Mouse (Mus musculus): ENCODE measurements around the gene Rasgef1a. TPM values are rescaled to one million over a fixed set of nuclear protein-coding genes. Genes with fewer than 3 reads are reported as not detected.

Rasgef1a gene
- polyA plus RNA-seq, 1 experiment from 2014 or later: 0.71 TPM

GRCm38 (mm10) chr6:118001272-118001671 is 10.0 kb upstream of the Rasgef1a start:
- Histone ChIP-seq H3K27me3 (ENCODE audit: control insufficient read depth, insufficient read depth, low read length) (0 out of 2 replicates have a peak, but pooled peaks cover 4% of the 10 kb centered on the region), H3K9ac (ENCODE audit: low read length) (no peak overlapping the region)
- 24% methylated on average over 3 of the region's 3 CpGs for WGBS

DNA sequence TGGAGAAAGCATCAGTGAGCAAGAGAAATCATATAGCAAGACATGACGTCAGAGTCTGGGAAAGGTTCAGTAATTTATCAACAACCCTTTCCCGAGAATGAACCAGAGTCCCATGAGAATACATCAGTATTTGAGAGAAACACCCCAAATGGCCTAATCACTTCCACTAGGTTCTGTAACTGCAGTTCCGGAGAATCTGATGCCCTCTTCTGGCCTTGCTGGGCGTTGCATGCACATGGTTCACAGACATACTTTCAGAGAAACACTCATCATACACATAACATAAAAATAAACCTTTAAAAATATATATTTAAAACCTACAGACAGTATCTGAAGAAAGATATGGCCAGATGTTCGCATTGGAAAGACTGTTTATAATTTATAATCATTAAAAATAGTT is 3.9 kb upstream of the Rasgef1a start:
- Histone ChIP-seq H3K4me3 (ENCODE audit: low read length) (no peak overlapping the region), H3K36me3 (ENCODE audit: control insufficient read depth, insufficient read depth) (no peaks in the 10 kb centered on the region), H3K4me1 (ENCODE audit: control insufficient read depth, insufficient read depth, low read length) (0 out of 2 replicates have a peak, but pooled peaks cover 2% of the 10 kb centered on the region), H3K4me2 (ENCODE audit: low read depth, low read length) (no peak overlapping the region), H3K27me3 (ENCODE audit: control insufficient read depth, insufficient read depth, low read length) (peaks cover 23% of the 10 kb centered on the region), H3K9ac (ENCODE audit: low read length) (no peak overlapping the region), H3K9me3 (replicated peaks; ENCODE audit: control insufficient read depth, low read length) (peaks cover 3% of the 10 kb centered on the region), H3K27ac (ENCODE audit: low read length) (no peak overlapping the region)
- 49% methylated on average over 5 of the region's 5 CpGs for WGBS
- no peak for ATAC-seq (replicated peaks; ENCODE audit: extremely low read depth, insufficient read depth, low FRiP score)

More at GRCm38 (mm10) chr6:118001272-118001671, 10.0 kb upstream of the Rasgef1a start:
- H3K27ac ChIP-seq (ENCODE audit: low read length): no peak overlapping the region
- no peaks in the 10 kb centered on the region for H3K9me3 ChIP-seq (replicated peaks; ENCODE audit: control insufficient read depth, low read length)
- H3K4me3 ChIP-seq (ENCODE audit: low read length): no peak overlapping the region
- ATAC-seq (replicated peaks; ENCODE audit: extremely low read depth, insufficient read depth, low FRiP score): no peak
- H3K4me2 ChIP-seq (ENCODE audit: low read depth, low read length): no peak overlapping the region
- H3K36me3 ChIP-seq (ENCODE audit: control insufficient read depth, insufficient read depth): no peaks in the 10 kb centered on the region
- H3K4me1 ChIP-seq (ENCODE audit: control insufficient read depth, insufficient read depth, low read length): no peaks in the 10 kb centered on the region

DNA sequence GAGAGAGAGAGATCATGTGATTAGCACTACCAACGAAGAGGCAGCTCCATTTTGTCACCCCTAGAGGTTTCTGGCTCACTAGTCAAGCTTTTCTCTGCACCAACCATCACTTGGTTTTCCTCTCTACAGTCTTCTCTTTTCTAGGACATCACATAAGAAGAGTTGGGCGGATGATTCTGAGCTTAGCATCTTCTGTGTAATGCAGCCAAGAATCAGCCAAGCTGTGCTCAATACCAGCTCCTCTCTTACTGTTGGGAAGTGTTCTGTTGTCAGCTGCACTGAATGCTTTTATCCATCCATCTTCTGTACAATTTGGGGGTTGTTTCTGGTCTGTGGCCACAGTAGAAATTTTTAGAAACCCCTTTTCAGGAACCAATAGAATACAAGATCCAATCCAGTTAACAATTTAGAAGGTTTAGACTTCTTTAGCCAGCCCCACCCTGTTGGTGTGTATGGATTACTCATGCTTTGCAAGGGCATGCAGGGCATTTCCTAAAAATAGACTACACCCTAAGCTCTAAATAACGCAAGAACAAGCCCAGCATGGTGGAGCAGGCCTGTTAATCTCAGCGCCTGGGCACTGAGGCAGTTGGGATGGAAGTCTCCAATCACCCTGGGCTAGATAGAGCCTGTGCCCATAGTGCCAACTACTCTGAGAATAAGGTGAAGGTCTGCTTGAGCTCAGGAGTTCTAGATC is 3.2 kb upstream of the Rasgef1a start:
- ATAC-seq (replicated peaks; ENCODE audit: extremely low read depth, insufficient read depth, low FRiP score): no peak
- Histone ChIP-seq H3K9ac (ENCODE audit: low read length) (no peak overlapping the region), H3K4me2 (ENCODE audit: low read depth, low read length) (no peak overlapping the region), H3K36me3 (ENCODE audit: control insufficient read depth, insufficient read depth) (no peaks in the 10 kb centered on the region), H3K9me3 (replicated peaks; ENCODE audit: control insufficient read depth, low read length) (peaks cover 3% of the 10 kb centered on the region), H3K4me3 (ENCODE audit: low read length) (no peak overlapping the region), H3K4me1 (ENCODE audit: control insufficient read depth, insufficient read depth, low read length) (0 out of 2 replicates have a peak, but pooled peaks cover 2% of the 10 kb centered on the region), H3K27me3 (ENCODE audit: control insufficient read depth, insufficient read depth, low read length) (peaks cover 30% of the 10 kb centered on the region), H3K27ac (ENCODE audit: low read length) (no peak overlapping the region)
- whole genome bisulfite sequencing: 58% methylated on average over 4 of the region's 4 CpGs

DNA sequence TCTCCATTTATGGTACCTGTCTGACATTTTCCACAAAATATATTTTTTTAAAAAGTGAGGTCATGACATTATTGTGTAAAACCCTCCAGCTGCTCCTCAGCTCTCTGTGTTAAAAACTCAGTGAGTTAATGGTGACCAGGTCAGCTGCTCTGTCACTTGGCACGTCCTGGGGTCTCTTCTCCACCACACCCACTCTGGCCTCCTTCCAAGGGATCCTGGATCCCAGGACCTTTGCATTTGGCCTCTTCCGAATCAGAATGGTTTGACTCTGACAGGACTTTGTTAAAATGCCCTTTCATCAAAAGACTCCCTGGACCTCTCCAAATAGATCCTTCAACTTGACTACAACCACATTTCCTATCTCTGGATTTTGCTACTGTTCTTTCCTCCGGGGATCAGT is 982 bp upstream of the Rasgef1a start:
- Histone ChIP-seq H3K27ac (ENCODE audit: low read length) (no peak overlapping the region), H3K9ac (ENCODE audit: low read length) (no peak overlapping the region), H3K27me3 (ENCODE audit: control insufficient read depth, insufficient read depth, low read length) (peaks cover 43% of the 10 kb centered on the region), H3K4me2 (ENCODE audit: low read depth, low read length) (no peak overlapping the region), H3K4me3 (ENCODE audit: low read length) (no peak overlapping the region), H3K9me3 (replicated peaks; ENCODE audit: control insufficient read depth, low read length) (peaks cover 3% of the 10 kb centered on the region), H3K4me1 (ENCODE audit: control insufficient read depth, insufficient read depth, low read length) (0 out of 2 replicates have a peak, but pooled peaks cover 2% of the 10 kb centered on the region), H3K36me3 (ENCODE audit: control insufficient read depth, insufficient read depth) (no peaks in the 10 kb centered on the region)
- WGBS: 64% methylated on average over 3 of the region's 3 CpGs
- no peak for ATAC-seq (replicated peaks; ENCODE audit: extremely low read depth, insufficient read depth, low FRiP score)

DNA sequence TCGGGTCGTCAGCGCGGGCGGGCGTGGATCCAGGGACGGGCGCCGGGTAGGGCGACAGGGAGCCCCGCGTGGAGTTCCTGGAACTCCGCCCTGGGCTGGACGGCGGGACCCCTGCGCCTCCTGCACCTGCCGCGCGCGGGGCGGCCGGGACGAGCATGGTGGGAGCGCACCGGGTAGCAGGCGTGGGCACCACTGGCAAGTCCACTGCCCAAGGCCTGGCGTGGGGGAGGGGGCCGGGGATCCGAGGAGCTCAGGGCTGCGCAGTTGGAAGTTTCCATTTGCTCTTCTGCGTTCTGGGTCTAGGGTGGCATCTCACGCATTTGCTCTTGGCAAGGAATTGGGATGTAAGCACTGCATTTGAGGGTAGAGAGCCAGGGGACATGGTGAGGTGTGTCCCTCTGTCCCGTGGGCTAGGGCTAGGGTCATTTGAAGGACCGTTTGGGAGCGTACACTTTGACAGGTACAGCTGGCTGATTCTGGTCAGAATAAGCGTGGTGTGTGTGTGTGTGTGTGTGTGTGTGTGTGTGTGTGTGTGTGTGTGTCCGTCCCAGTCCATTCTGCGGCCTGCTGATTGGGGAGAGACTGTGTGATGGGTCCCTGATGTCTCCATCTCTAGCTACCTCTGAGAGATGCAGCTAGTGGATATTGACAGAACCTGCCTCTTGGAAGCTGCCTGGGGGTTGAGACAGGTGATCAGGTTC is 528 bp downstream of the Rasgef1a start:
- Histone ChIP-seq H3K27me3 (ENCODE audit: control insufficient read depth, insufficient read depth, low read length) (peaks cover 47% of the 10 kb centered on the region), H3K4me1 (ENCODE audit: control insufficient read depth, insufficient read depth, low read length) (0 out of 2 replicates have a peak, but pooled peaks cover 2% of the 10 kb centered on the region), H3K9me3 (replicated peaks; ENCODE audit: control insufficient read depth, low read length) (peaks cover 3% of the 10 kb centered on the region), H3K27ac (ENCODE audit: low read length) (no peak overlapping the region), H3K9ac (ENCODE audit: low read length) (peak overlapping the region; percentile 58), H3K4me3 (ENCODE audit: low read length) (peak overlapping the region; percentile 55), H3K4me2 (ENCODE audit: low read depth, low read length) (peak overlapping the region; percentile 75), H3K36me3 (ENCODE audit: control insufficient read depth, insufficient read depth) (no peaks in the 10 kb centered on the region)
- no peak for ATAC-seq (replicated peaks; ENCODE audit: extremely low read depth, insufficient read depth, low FRiP score)
- WGBS: 14% methylated on average over 38 of the region's 38 CpGs

DNA sequence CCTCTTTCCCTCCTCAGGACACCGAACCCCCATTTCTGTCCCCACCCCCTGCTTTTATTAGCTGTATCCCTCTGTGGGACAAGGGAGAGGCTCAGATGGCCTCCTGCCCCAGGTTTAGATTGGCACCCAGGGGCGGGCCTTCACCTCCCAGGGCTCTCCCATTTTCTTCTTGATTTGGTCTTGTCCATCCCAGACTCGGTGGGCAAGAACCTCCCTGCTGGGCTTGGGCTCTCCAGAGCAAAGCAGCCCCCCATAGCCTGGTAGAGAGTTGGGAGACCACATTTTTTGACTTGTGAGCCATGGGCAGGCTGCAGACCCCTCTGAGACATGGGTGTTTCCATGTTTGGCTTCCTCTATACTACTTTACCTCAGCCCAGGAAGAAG is 1.1 kb downstream of the Rasgef1a start:
- Histone ChIP-seq H3K4me2 (ENCODE audit: low read depth, low read length) (no peak overlapping the region), H3K4me3 (ENCODE audit: low read length) (no peak overlapping the region), H3K36me3 (ENCODE audit: control insufficient read depth, insufficient read depth) (no peaks in the 10 kb centered on the region), H3K4me1 (ENCODE audit: control insufficient read depth, insufficient read depth, low read length) (0 out of 2 replicates have a peak, but pooled peaks cover 2% of the 10 kb centered on the region), H3K27me3 (ENCODE audit: control insufficient read depth, insufficient read depth, low read length) (peaks cover 47% of the 10 kb centered on the region), H3K9ac (ENCODE audit: low read length) (no peak overlapping the region), H3K9me3 (replicated peaks; ENCODE audit: control insufficient read depth, low read length) (peaks cover under 1% of the 10 kb centered on the region), H3K27ac (ENCODE audit: low read length) (no peak overlapping the region)
- no peak for ATAC-seq (replicated peaks; ENCODE audit: extremely low read depth, insufficient read depth, low FRiP score)
- 69% methylated on average over 3 of the region's 3 CpGs for WGBS

DNA sequence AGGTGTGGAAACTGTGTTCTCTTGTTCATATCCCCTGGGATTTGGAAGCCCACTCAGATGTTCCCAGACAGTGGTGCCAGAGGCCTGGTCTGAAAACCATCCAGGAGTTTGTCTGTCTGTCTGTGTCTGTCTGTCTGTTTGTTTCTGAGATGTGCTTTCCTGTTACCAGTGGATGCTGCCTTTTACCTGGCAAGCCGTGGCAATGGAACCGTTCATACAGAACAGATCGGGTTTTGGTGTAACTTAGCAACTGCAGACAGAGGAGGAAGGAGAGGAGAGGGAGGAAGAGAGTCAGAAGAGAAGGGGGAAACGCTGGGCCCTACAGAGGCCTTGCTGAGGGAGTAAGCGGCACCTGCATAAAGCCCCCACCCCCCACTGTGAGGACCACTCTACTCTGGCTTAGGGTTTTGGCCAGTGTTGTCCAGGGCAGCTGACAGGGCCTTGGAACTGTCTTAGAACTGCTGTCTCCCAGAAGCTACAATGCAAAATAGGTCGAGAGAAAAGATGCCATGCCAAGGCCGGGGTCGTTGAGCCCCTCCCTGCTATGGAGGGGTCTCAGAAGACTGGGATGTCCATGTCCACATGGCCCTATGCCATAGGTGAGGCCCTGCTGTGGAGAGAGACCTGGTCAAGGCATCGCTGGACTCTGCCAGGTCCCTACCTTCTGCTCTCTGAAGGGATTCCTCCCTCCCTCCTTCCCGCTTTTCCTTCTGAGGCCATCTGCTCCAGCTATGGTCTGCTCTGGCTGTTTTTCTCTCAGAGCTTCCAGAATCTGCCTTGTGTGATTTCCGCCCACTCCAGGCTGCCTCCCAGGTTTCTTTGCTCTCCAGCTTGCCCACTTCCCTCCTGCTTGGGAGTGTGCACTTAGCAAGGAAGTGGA is 2.0 kb downstream of the Rasgef1a start:
- no peak for ATAC-seq (replicated peaks; ENCODE audit: extremely low read depth, insufficient read depth, low FRiP score)

GRCm38 (mm10) chr6:118014881-118015280 is 3.6 kb downstream of the Rasgef1a start:
- peaks cover 48% of the 10 kb centered on the region for H3K27me3 ChIP-seq (ENCODE audit: control insufficient read depth, insufficient read depth, low read length)
- 67% methylated on average over 4 of the region's 4 CpGs for WGBS

More for the DNA sequence above, 2.0 kb downstream of the Rasgef1a start:
- Histone ChIP-seq H3K4me1 (ENCODE audit: control insufficient read depth, insufficient read depth, low read length) (0 out of 2 replicates have a peak, but pooled peaks cover 2% of the 10 kb centered on the region), H3K9ac (ENCODE audit: low read length) (no peak overlapping the region), H3K27me3 (ENCODE audit: control insufficient read depth, insufficient read depth, low read length) (peaks cover 50% of the 10 kb centered on the region), H3K36me3 (ENCODE audit: control insufficient read depth, insufficient read depth) (no peaks in the 10 kb centered on the region), H3K4me3 (ENCODE audit: low read length) (no peak overlapping the region), H3K27ac (ENCODE audit: low read length) (no peak overlapping the region), H3K4me2 (ENCODE audit: low read depth, low read length) (no peak overlapping the region), H3K9me3 (replicated peaks; ENCODE audit: control insufficient read depth, low read length) (no peaks in the 10 kb centered on the region)
- 71% methylated on average over 11 of the region's 11 CpGs for WGBS

More at GRCm38 (mm10) chr6:118014881-118015280, 3.6 kb downstream of the Rasgef1a start:
- H3K9me3 ChIP-seq (replicated peaks; ENCODE audit: control insufficient read depth, low read length): no peaks in the 10 kb centered on the region
- no peaks in the 10 kb centered on the region for H3K36me3 ChIP-seq (ENCODE audit: control insufficient read depth, insufficient read depth)
- H3K4me2 ChIP-seq (ENCODE audit: low read depth, low read length): no peak overlapping the region
- no peak overlapping the region for H3K9ac ChIP-seq (ENCODE audit: low read length)
- H3K4me3 ChIP-seq (ENCODE audit: low read length): no peak overlapping the region
- no peak overlapping the region for H3K27ac ChIP-seq (ENCODE audit: low read length)
- H3K4me1 ChIP-seq (ENCODE audit: control insufficient read depth, insufficient read depth, low read length): 0 out of 2 replicates have a peak, but pooled peaks cover 2% of the 10 kb centered on the region
- ATAC-seq (replicated peaks; ENCODE audit: extremely low read depth, insufficient read depth, low FRiP score): no peak
